Mouse (Mus musculus) CH12.LX (cell line): ENCODE results near the gene Farsa. TPM values are rescaled to one million over a fixed set of nuclear protein-coding genes. Genes with fewer than 3 reads are reported as not detected.

Source experiments
- DNase-seq: peaks from one replicate; pipeline ENCODE4 v3.0.0-alpha.2; 2013; ENCODE audit errors: extremely low read depth
- H3K27ac ChIP-seq: 2 replicates; pipeline ENCODE4 v1.5.1; 2012; ENCODE audit warnings: low read depth, mild to moderate bottlenecking, control low read depth, moderate library complexity; ENCODE audit not compliant: insufficient read depth
- H3K27me3 ChIP-seq: replicated peaks from 2 replicates; pipeline ENCODE3; 2012; ENCODE audit warnings: inconsistent platforms
- H3K36me3 ChIP-seq, 2 experiments: replicated peaks in 1 of 2; 2 replicates each; pipeline versions ENCODE3 to v1.6.1; 2012; ENCODE audit warnings: inconsistent platforms in 1 of 2, low read length in 1 of 2, mild to moderate bottlenecking in 1 of 2, mixed read lengths in 1 of 2, moderate library complexity in 1 of 2; ENCODE audit not compliant: control insufficient read depth in 1 of 2, insufficient read depth in 1 of 2
- H3K4me1 ChIP-seq, 2 experiments: 2 replicates each; pipeline ENCODE4 v1.6.1; 2012; ENCODE audit warnings: inconsistent platforms in 1 of 2, moderate library complexity in 1 of 2; ENCODE audit not compliant: insufficient read depth in 2 of 2, control insufficient read depth in 1 of 2
- H3K4me2 ChIP-seq: 2 replicates; pipeline ENCODE4 v1.6.1; 2012; ENCODE audit warnings: low read depth, mild to moderate bottlenecking, control low read depth; ENCODE audit not compliant: poor library complexity, insufficient read depth, severe bottlenecking
- H3K4me3 ChIP-seq, 3 experiments: fragments of 150-350 bp in 1 of 3; sonication (generic) in 1 of 3; replicated peaks in 1 of 3; 2 replicates each; pipeline versions ENCODE3 to v1.5.1; 2011 to 2012; ENCODE audit warnings: low read depth in 2 of 3, low read length in 2 of 3, mild to moderate bottlenecking in 2 of 3, moderate library complexity in 2 of 3, control low read depth in 1 of 3, improper control_type of control experiment in 1 of 3, inconsistent platforms in 1 of 3, mixed read lengths in 1 of 3; ENCODE audit not compliant: poor library complexity in 1 of 3
- H3K79me2 ChIP-seq: replicated peaks from 2 replicates; pipeline ENCODE4 v1.6.1; 2012; ENCODE audit warnings: mild to moderate bottlenecking, moderate library complexity; ENCODE audit not compliant: control insufficient read depth, poor library complexity, insufficient read depth, severe bottlenecking; ENCODE audit errors: extremely low read depth
- H3K9ac ChIP-seq: 2 replicates; pipeline ENCODE4 v1.6.1; 2012; ENCODE audit warnings: low read depth, mild to moderate bottlenecking, control low read depth, moderate library complexity; ENCODE audit not compliant: insufficient read depth
- H3K9me3 ChIP-seq: replicated peaks from 2 replicates; pipeline ENCODE3; 2012; ENCODE audit warnings: low read length, inconsistent platforms, mixed read lengths
- BHLHE40 ChIP-seq: IDR thresholded peaks from 2 replicates; pipeline ENCODE4 v1.6.1; 2011; ENCODE audit warnings: mild to moderate bottlenecking, low read depth, low read length, improper control_type of control experiment
- CHD1 ChIP-seq: IDR thresholded peaks from 2 replicates; pipeline ENCODE4 v1.6.1; 2012; ENCODE audit warnings: low read depth, low read length, improper control_type of control experiment, inconsistent platforms
- CHD2 ChIP-seq: IDR thresholded peaks from 2 replicates; pipeline ENCODE4 v1.6.1; 2011; ENCODE audit warnings: low read length, improper control_type of control experiment
- ELF1 ChIP-seq: IDR thresholded peaks from 2 replicates; pipeline ENCODE4 v1.6.1; 2014; ENCODE audit warnings: low read depth, mild to moderate bottlenecking, inconsistent platforms, low read length, improper control_type of control experiment
- EP300 ChIP-seq: IDR thresholded peaks from 2 replicates; pipeline ENCODE4 v1.6.1; 2011; ENCODE audit warnings: low read length, improper control_type of control experiment
- ETS1 ChIP-seq: conservative IDR thresholded peaks from 2 replicates; pipeline ENCODE4 v1.6.1; 2012; ENCODE audit warnings: low read depth, mild to moderate bottlenecking, inconsistent platforms, low read length, improper control_type of control experiment, moderate library complexity
- GABPA ChIP-seq: IDR thresholded peaks from 2 replicates; pipeline ENCODE4 v1.6.1; 2012; ENCODE audit warnings: low read depth, low read length, improper control_type of control experiment, inconsistent platforms; ENCODE audit not compliant: insufficient replicate concordance
- HCFC1 ChIP-seq: IDR thresholded peaks from 2 replicates; pipeline ENCODE4 v1.6.1; 2012; ENCODE audit warnings: low read depth, mild to moderate bottlenecking, inconsistent platforms, low read length, improper control_type of control experiment
- IRF4 ChIP-seq: IDR thresholded peaks from 2 replicates; pipeline ENCODE4 v1.6.1; 2014; ENCODE audit warnings: low read depth, mild to moderate bottlenecking, inconsistent platforms, low read length, improper control_type of control experiment
- JUND ChIP-seq: conservative IDR thresholded peaks from 2 replicates; pipeline ENCODE4 v1.6.1; 2011; ENCODE audit warnings: low read depth, low read length, improper control_type of control experiment
- KAT2A ChIP-seq: IDR thresholded peaks from 2 replicates; pipeline ENCODE4 v1.6.1; 2012; ENCODE audit warnings: low read length, improper control_type of control experiment, inconsistent platforms; ENCODE audit not compliant: insufficient replicate concordance
- MAFK ChIP-seq: IDR thresholded peaks from 2 replicates; pipeline ENCODE4 v1.6.1; 2011; ENCODE audit warnings: low read length, improper control_type of control experiment; ENCODE audit not compliant: insufficient replicate concordance
- MAX ChIP-seq: IDR thresholded peaks from 2 replicates; pipeline ENCODE4 v1.6.1; 2011; ENCODE audit warnings: low read length, improper control_type of control experiment
- MAZ ChIP-seq: IDR thresholded peaks from 2 replicates; pipeline ENCODE4 v1.6.1; 2012; ENCODE audit warnings: low read depth, mild to moderate bottlenecking, inconsistent platforms, low read length, improper control_type of control experiment, moderate library complexity
- MEF2A ChIP-seq: IDR thresholded peaks from 2 replicates; pipeline ENCODE4 v1.6.1; 2014; ENCODE audit warnings: low read depth, mild to moderate bottlenecking, inconsistent platforms, low read length, improper control_type of control experiment, borderline replicate concordance
- MXI1 ChIP-seq: IDR thresholded peaks from 2 replicates; pipeline ENCODE4 v1.6.1; 2011; ENCODE audit warnings: mild to moderate bottlenecking, low read depth, low read length, improper control_type of control experiment
- MYC ChIP-seq: IDR thresholded peaks from 2 replicates; pipeline ENCODE4 v1.6.1; 2011; ENCODE audit warnings: low read depth, mild to moderate bottlenecking, improper control_type of control experiment, low read length
- NELFE ChIP-seq: IDR thresholded peaks from 2 replicates; pipeline ENCODE4 v1.6.1; 2011; ENCODE audit warnings: low read depth, low read length, improper control_type of control experiment
- NRF1 ChIP-seq: IDR thresholded peaks from 2 replicates; pipeline ENCODE4 v1.6.1; 2014; ENCODE audit warnings: low read depth, mild to moderate bottlenecking, inconsistent platforms, low read length, improper control_type of control experiment, moderate library complexity
- PAX5 ChIP-seq: IDR thresholded peaks from 2 replicates; pipeline ENCODE4 v1.6.1; 2012; ENCODE audit warnings: low read length, inconsistent platforms, mixed read lengths
- POLR2A ChIP-seq: IDR thresholded peaks from 2 replicates; pipeline ENCODE4 v1.6.1; 2011; ENCODE audit warnings: low read depth, mild to moderate bottlenecking, improper control_type of control experiment, low read length
- POLR2AphosphoS2 ChIP-seq: IDR thresholded peaks from 2 replicates; pipeline ENCODE4 v1.6.1; 2011; ENCODE audit warnings: low read depth, low read length, improper control_type of control experiment
- RCOR1 ChIP-seq: conservative IDR thresholded peaks from 2 replicates; pipeline ENCODE4 v1.6.1; 2012; ENCODE audit warnings: low read depth, mild to moderate bottlenecking, inconsistent platforms, low read length, improper control_type of control experiment
- SIN3A ChIP-seq: IDR thresholded peaks from 2 replicates; pipeline ENCODE4 v1.6.1; 2012; ENCODE audit warnings: low read length, improper control_type of control experiment, inconsistent platforms
- TBP ChIP-seq: conservative IDR thresholded peaks from 2 replicates; pipeline ENCODE4 v1.6.1; 2011; ENCODE audit warnings: low read depth, low read length, improper control_type of control experiment
- TCF12 ChIP-seq: IDR thresholded peaks from 2 replicates; pipeline ENCODE4 v1.6.1; 2014; ENCODE audit warnings: low read depth, mild to moderate bottlenecking, inconsistent platforms, low read length, improper control_type of control experiment
- UBTF ChIP-seq: IDR thresholded peaks from 2 replicates; pipeline ENCODE4 v1.6.1; 2012; ENCODE audit warnings: low read depth, mild to moderate bottlenecking, inconsistent platforms, low read length, improper control_type of control experiment, moderate library complexity
- USF1 ChIP-seq: IDR thresholded peaks from 2 replicates; pipeline ENCODE4 v1.6.1; 2014; ENCODE audit warnings: low read depth, mild to moderate bottlenecking, inconsistent platforms, low read length, improper control_type of control experiment
- USF2 ChIP-seq: conservative IDR thresholded peaks from 2 replicates; pipeline ENCODE4 v1.6.1; 2011; ENCODE audit warnings: low read depth, low read length, improper control_type of control experiment
- ZC3H11A ChIP-seq: IDR thresholded peaks from 2 replicates; pipeline ENCODE4 v1.6.1; 2012; ENCODE audit warnings: low read depth, mild to moderate bottlenecking, inconsistent platforms, low read length, improper control_type of control experiment
- ZKSCAN1 ChIP-seq: IDR thresholded peaks from 2 replicates; pipeline ENCODE4 v1.6.1; 2012; ENCODE audit warnings: low read depth, inconsistent platforms, low read length, improper control_type of control experiment, borderline replicate concordance
- ZMIZ1 ChIP-seq: IDR thresholded peaks from 2 replicates; pipeline ENCODE4 v1.6.1; 2012; ENCODE audit warnings: low read depth, mild to moderate bottlenecking, inconsistent platforms, low read length, improper control_type of control experiment
- ZNF384 ChIP-seq: IDR thresholded peaks from 2 replicates; pipeline ENCODE4 v1.6.1; 2012; ENCODE audit warnings: low read depth, low read length, improper control_type of control experiment, inconsistent platforms
- dilution Hi-C: fragments of 300-500 bp; cut with MboI; formaldehyde crosslinking; loops from 2 replicates; pipeline ENCODE4 v1.14.3; 2020; ENCODE audit warnings: low sequenced_read_pairs; ENCODE audit not compliant: extremely low pct_unique_long_range_greater_than_20kb, extremely low pct_ligation_motif_present
- in situ Hi-C: fragments of 300-500 bp; cut with MboI; formaldehyde crosslinking; loops from 3 replicates; pipeline ENCODE4 v1.14.3; 2019; ENCODE audit warnings: low sequenced_read_pairs, low pct_ligation_motif_present, low pct_unique_long_range_greater_than_20kb, mixed read lengths
- polyA plus RNA-seq: library from polyadenylated mRNA; unstranded; fragments of >175 nt; gene quantifications from 2 replicates; pipeline ENCODE4 v1.2.1, GENCODE M21; 2012; ENCODE audit warnings: low read depth; ENCODE audit not compliant: insufficient read length
- total RNA-seq, 2 experiments: library from RNA; depleted of rRNA; stranded (reverse); fragments of 300-350 nt in 1 of 2; fragments of >200 nt in 1 of 2; gene quantifications; 2 replicates each; pipeline ENCODE4 v1.2.3; 2012 to 2014

Gene Farsa
- total RNA-seq (2012; rRNA removed) (142 and 165 TPM in 2 replicates), total RNA-seq (2014; rRNA removed) (144 and 146 TPM in 2 replicates), polyA plus RNA-seq (175 and 192 TPM in 2 replicates)

DNA sequence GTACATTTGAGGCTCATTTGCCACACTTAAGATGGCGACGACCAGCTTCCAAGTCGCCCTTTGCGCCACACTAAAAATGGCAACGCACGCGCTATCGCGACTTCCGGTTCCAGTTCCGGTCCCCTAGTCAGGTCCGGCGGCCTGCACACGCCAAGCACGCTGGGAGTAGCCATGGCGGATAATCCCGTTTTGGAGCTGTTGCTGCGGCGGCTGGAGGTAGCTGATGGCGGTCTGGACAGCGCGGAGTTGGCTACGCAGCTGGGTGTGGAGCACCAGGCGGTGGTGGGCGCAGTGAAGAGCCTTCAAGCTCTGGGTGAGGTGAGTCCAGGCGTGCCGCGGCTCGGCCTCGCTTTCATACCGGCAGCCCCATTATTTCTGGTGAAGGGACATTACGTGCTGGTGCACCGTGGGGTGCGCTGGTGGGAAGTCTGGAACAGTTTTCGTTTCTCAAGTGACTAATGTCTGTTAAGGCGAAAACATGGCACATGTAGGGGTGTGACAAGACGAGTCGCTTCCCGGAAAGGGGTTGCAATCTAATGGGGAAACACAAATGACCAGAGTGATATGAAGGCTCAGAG lies at the start of gene Farsa:
Farsa (plus strand) TSS at position 126 of the 578 bp plus-strand sequence.
- dilution Hi-C loops (no loop called here), in situ Hi-C loops (no loop called here)
- Histone ChIP-seq H3K79me2 (peaks cover 33% of the 10 kb centered on the region), H3K4me1 (peaks cover 9 to 17% of the 10 kb centered on the region in 2 experiments), H3K4me3 (peak within 1 kb of the TSS; percentile 91 to 99 (median 95)), H3K36me3 (peaks cover 23 to 35% of the 10 kb centered on the region in 2 experiments), H3K9me3 (no peaks in the 10 kb centered on the region), H3K27ac (peak within 1 kb of the TSS; percentile 46; the same call in 1 of the 2 replicates), H3K4me2 (peak within 1 kb of the TSS; percentile 88), H3K9ac (peak within 1 kb of the TSS; percentile 82), H3K27me3 (no peaks in the 10 kb centered on the region)
- TF ChIP-seq ELF1 (peak; percentile 90), BHLHE40 (peak; percentile 66), MYC (peak; percentile 91), MXI1 (peak; percentile 93), SIN3A (peak; percentile 66), GABPA (peak; percentile 51; the same call in 1 of the 2 replicates), TCF12 (peak; percentile 90), UBTF (no peak), PAX5 (no peak), USF1 (no peak), NELFE (peak; percentile 96), ZC3H11A (no peak), MEF2A (peak; percentile 35; the same call in 1 of the 2 replicates), ZNF384 (no peak), IRF4 (peak; percentile 59; the same call in 1 of the 2 replicates), MAFK (no peak), USF2 (no peak; the same call in 1 of the 2 replicates), KAT2A (peak; percentile 97), CHD2 (peak; percentile 16; the same call in 1 of the 2 replicates), RCOR1 (peak; percentile 99), NRF1 (peak; percentile 91), HCFC1 (peak; percentile 98), JUND (no peak), MAZ (no peak), TBP (peak; percentile 84), POLR2AphosphoS2 (peak; percentile 75; the same call in 1 of the 2 replicates), ZKSCAN1 (no peak), EP300 (no peak), MAX (peak; percentile 84), CHD1 (no peak), ZMIZ1 (peak; percentile 92), POLR2A (peak; percentile 98), ETS1 (no peak)
- peak; percentile 94 for DNase-seq
